Mouse (Mus musculus): ENCODE measurements at regions not wholly inside any gene's neighbourhood (a gene's known extent, or its start where the extent isn't known, plus 50 kb on each side); places are given as distances from the start of the nearest gene placed in this dataset.
A peak's percentile ranks its signal among the peaks of the same experiment; 100 is the strongest.

DNA sequence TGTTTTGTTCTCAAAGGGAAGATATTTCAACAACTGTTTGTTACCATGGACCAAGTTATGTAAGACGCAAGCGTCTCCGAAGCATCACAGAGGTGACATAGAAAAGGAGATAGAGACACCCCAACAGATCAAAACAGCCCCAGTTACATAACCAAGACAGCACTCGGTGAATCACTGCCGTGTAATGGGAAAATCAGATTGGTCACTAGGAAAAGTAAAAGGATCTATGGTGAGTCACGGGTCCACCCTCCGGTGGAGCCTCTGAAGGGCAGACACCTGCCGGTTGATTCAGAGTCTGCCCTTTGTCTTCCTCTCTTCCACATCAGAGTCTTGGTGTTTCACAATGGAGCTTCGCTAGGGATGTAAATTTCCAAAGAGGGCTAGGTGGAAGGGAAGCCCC, 62.9 kb upstream of the Odc1 start:
- Histone ChIP-seq H3K4me1 (ENCODE audit: control insufficient read depth, insufficient read depth, low read depth, low read length) (peaks cover 3% of the 10 kb centered on the region; the same call in 1 of the 2 replicates), H3K9me3 (ENCODE audit: control insufficient read depth, low read length) (no peaks in the 10 kb centered on the region), H3K27ac (ENCODE audit: low read depth, low read length) (no peak overlapping the region), H3K4me2 (ENCODE audit: low read length) (no peak overlapping the region), H3K27me3 (replicated peaks; ENCODE audit: control insufficient read depth, insufficient read depth, low read length) (no peaks in the 10 kb centered on the region), H3K9ac (ENCODE audit: low read depth, low read length) (no peak overlapping the region), H3K36me3 (ENCODE audit: control insufficient read depth, insufficient read depth, low read length) (no peaks in the 10 kb centered on the region), H3K4me3 (ENCODE audit: low read length) (no peak overlapping the region)
- WGBS = 92% methylated on average over 9 of the region's 9 CpGs
- ATAC-seq = no peak

DNA sequence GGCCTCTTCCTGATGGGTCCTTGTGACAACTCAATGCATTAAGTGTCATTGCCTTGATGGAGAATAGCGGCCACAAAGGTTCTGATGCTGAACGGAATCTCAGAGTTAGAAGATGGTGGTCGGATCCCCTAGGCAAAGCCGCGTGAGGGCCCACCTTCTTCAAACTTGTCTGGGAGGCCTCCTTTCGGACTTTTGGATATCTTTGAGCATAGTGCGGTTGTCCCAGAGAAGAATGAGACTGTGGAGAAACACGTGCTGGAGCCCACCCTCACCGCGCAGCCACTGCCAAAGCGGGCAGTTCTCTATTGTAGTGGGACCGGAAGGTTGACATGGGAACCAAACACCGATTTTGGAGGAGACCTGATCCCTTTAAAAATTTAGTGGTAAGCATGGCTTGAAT, 62.4 kb upstream of the Odc1 start:
- no peaks in the 10 kb centered on the region for H3K36me3 ChIP-seq (ENCODE audit: control insufficient read depth, insufficient read depth, low read length)
- no peaks in the 10 kb centered on the region for H3K27me3 ChIP-seq (replicated peaks; ENCODE audit: control insufficient read depth, insufficient read depth, low read length)
- WGBS = 93% methylated on average over 13 of the region's 13 CpGs
- H3K4me3 ChIP-seq (ENCODE audit: low read length) = no peak overlapping the region
- H3K9ac ChIP-seq (ENCODE audit: low read depth, low read length) = no peak overlapping the region
- no peak overlapping the region for H3K27ac ChIP-seq (ENCODE audit: low read depth, low read length)
- no peak for ATAC-seq
- no peaks in the 10 kb centered on the region for H3K9me3 ChIP-seq (ENCODE audit: control insufficient read depth, low read length)
- peaks cover 3% of the 10 kb centered on the region for H3K4me1 ChIP-seq (ENCODE audit: control insufficient read depth, insufficient read depth, low read depth, low read length)
- no peak overlapping the region for H3K4me2 ChIP-seq (ENCODE audit: low read length)

DNA sequence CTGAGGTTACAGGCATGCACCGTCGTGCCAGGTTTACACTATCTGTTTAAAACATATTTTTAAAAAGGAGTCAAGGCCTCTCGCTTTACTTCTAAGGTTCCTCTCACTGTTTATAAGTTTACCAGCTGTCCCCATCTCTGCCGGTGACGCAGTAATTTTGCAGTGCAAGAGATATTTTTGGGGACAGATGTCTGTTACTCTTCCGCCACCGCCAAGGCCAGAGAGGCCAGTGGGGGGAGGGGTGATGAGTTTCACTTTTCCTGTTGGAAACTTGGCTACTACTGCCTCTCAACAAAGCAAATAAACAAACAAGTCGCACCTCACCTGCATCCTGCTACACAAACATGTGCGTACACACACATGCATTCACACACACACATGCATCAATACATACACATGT, 60.1 kb upstream of the Odc1 start:
- no peak overlapping the region for H3K9ac ChIP-seq (ENCODE audit: low read depth, low read length)
- ATAC-seq = no peak

DNA sequence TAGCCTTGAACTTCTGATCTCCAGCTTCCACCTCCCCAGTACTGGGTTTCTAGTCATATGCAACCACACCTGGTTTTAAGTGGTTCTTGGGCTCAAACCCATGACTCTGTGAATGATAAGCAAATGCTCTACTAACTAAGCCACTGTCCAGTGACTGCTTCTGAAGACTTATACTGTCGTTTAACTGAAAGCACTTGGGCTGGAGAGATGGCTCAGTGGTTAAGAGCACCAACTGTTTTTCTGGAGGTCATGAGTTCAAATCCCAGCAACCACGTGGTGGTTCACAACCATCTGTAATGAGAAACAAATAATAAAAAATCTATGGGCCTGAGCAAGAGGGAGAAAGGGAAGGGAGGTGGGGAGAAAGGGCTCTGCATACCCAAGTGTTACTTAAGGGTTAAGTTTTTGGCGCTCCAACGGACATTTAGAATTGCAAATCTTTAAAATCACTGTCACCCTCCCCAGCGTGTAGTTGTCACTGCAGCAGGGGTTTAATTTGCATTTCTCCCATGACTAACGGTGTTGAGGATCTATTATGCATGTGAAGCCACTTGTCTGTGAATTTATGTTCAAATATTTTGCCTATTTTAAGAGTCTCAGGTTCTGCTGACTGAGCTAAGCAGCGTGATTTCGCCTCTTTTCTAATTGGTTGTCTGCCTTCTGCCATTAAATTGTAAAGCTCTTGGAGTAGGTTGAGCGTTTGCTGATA, 58.4 kb upstream of the Odc1 start:
- Histone ChIP-seq H3K36me3 (ENCODE audit: control insufficient read depth, insufficient read depth, low read length) (no peaks in the 10 kb centered on the region), H3K4me3 (ENCODE audit: low read length) (no peak overlapping the region), H3K4me2 (ENCODE audit: low read length) (0 out of 2 replicates have a peak overlapping the region, but pooled peaks have one; percentile 25), H3K27me3 (replicated peaks; ENCODE audit: control insufficient read depth, insufficient read depth, low read length) (no peaks in the 10 kb centered on the region), H3K9me3 (ENCODE audit: control insufficient read depth, low read length) (no peaks in the 10 kb centered on the region), H3K9ac (ENCODE audit: low read depth, low read length) (no peak overlapping the region), H3K27ac (ENCODE audit: low read depth, low read length) (no peak overlapping the region), H3K4me1 (ENCODE audit: control insufficient read depth, insufficient read depth, low read depth, low read length) (peaks cover 3% of the 10 kb centered on the region)
- 22% methylated on average over 9 of the region's 9 CpGs for WGBS
- ATAC-seq = peak; percentile 44

More for the DNA sequence above, 60.1 kb upstream of the Odc1 start:
- H3K36me3 ChIP-seq (ENCODE audit: control insufficient read depth, insufficient read depth, low read length) = no peaks in the 10 kb centered on the region
- H3K4me1 ChIP-seq (ENCODE audit: control insufficient read depth, insufficient read depth, low read depth, low read length) = peaks cover 3% of the 10 kb centered on the region
- H3K27me3 ChIP-seq (replicated peaks; ENCODE audit: control insufficient read depth, insufficient read depth, low read length) = no peaks in the 10 kb centered on the region
- no peak overlapping the region for H3K4me3 ChIP-seq (ENCODE audit: low read length)
- WGBS = 79% methylated on average over 9 of the region's 9 CpGs
- no peak overlapping the region for H3K4me2 ChIP-seq (ENCODE audit: low read length)
- no peaks in the 10 kb centered on the region for H3K9me3 ChIP-seq (ENCODE audit: control insufficient read depth, low read length)
- H3K27ac ChIP-seq (ENCODE audit: low read depth, low read length) = no peak overlapping the region

DNA sequence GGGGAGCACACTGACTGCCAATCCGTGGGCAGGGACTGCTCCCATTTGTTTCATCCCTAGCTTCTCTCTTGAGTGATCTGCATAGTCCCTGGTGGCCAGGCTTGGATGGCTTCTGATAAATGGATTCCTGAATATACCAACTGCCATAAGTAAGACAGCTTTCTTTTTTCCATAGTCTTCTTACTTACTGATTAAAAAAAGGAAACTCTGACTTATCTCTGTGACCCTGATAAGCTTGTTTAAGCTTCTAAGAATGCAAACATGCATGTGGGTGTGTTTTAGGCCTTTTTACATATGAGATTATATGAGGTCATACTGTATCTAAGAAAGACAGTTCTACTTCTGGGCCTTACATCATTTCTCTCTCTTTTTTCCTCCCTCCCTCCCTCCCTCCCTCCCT, 57.3 kb upstream of the Odc1 start:
- H3K9ac ChIP-seq (ENCODE audit: low read depth, low read length) = no peak overlapping the region
- peaks cover 3% of the 10 kb centered on the region for H3K4me1 ChIP-seq (ENCODE audit: control insufficient read depth, insufficient read depth, low read depth, low read length)
- no peaks in the 10 kb centered on the region for H3K27me3 ChIP-seq (replicated peaks; ENCODE audit: control insufficient read depth, insufficient read depth, low read length)
- no peak overlapping the region for H3K27ac ChIP-seq (ENCODE audit: low read depth, low read length)
- 11% methylated on average over 1 of the region's 1 CpGs for WGBS
- no peaks in the 10 kb centered on the region for H3K36me3 ChIP-seq (ENCODE audit: control insufficient read depth, insufficient read depth, low read length)
- H3K4me2 ChIP-seq (ENCODE audit: low read length) = no peak overlapping the region
- no peaks in the 10 kb centered on the region for H3K9me3 ChIP-seq (ENCODE audit: control insufficient read depth, low read length)
- no peak overlapping the region for H3K4me3 ChIP-seq (ENCODE audit: low read length)
- no peak for ATAC-seq

DNA sequence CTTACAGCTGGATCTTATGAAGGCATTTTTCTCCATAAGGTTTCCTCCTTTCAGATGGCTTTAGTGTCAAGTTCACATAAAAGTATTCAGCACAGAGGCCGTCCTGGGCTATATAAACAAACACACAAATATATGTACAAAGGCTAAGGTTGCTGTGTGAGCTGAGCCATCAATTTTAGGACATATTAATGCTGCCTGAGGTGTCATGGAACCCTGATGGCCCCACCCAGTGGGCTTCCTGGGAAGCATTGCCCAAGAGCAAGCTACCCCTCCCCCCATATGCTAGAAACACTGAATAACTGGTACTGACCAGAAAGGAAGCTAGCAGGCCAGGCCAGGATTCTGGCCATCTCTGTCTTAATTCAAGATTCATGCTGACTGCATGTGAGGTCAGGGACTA, 56.4 kb upstream of the Odc1 start:
- Histone ChIP-seq H3K36me3 (ENCODE audit: control insufficient read depth, insufficient read depth, low read length) (no peaks in the 10 kb centered on the region), H3K9ac (ENCODE audit: low read depth, low read length) (no peak overlapping the region), H3K4me2 (ENCODE audit: low read length) (no peak overlapping the region), H3K27me3 (replicated peaks; ENCODE audit: control insufficient read depth, insufficient read depth, low read length) (no peaks in the 10 kb centered on the region), H3K9me3 (ENCODE audit: control insufficient read depth, low read length) (no peaks in the 10 kb centered on the region), H3K4me1 (ENCODE audit: control insufficient read depth, insufficient read depth, low read depth, low read length) (peaks cover 3% of the 10 kb centered on the region), H3K4me3 (ENCODE audit: low read length) (no peak overlapping the region), H3K27ac (ENCODE audit: low read depth, low read length) (no peak overlapping the region)
- ATAC-seq = no peak
- 70% methylated on average over 1 of the region's 1 CpGs for WGBS

DNA sequence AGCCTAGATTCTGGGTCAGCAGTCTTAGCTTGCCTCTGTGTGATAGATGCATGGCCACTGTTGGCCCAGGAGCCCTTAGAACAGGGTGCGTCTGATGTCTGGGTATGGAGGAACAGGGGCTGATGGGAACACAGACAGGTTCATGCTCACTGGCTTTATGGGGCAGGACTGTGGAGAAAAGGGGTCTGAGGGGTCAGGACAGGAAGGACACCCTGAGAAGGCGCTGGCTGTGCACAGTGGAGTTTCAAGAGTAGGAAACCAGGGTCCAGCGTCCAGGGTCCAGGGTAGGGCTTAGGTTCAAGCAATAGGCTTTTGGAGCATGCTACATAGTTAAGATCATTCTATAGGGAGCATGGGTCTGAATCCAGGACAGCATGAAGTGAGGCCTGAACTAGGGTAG, 54.6 kb upstream of the Odc1 start:
- Histone ChIP-seq H3K27me3 (replicated peaks; ENCODE audit: control insufficient read depth, insufficient read depth, low read length) (no peaks in the 10 kb centered on the region), H3K4me3 (ENCODE audit: low read length) (no peak overlapping the region), H3K4me1 (ENCODE audit: control insufficient read depth, insufficient read depth, low read depth, low read length) (peaks cover 3% of the 10 kb centered on the region), H3K4me2 (ENCODE audit: low read length) (no peak overlapping the region), H3K36me3 (ENCODE audit: control insufficient read depth, insufficient read depth, low read length) (no peaks in the 10 kb centered on the region), H3K27ac (ENCODE audit: low read depth, low read length) (no peak overlapping the region), H3K9ac (ENCODE audit: low read depth, low read length) (no peak overlapping the region), H3K9me3 (ENCODE audit: control insufficient read depth, low read length) (no peaks in the 10 kb centered on the region)
- no peak for ATAC-seq
- 94% methylated on average over 3 of the region's 3 CpGs for WGBS

DNA sequence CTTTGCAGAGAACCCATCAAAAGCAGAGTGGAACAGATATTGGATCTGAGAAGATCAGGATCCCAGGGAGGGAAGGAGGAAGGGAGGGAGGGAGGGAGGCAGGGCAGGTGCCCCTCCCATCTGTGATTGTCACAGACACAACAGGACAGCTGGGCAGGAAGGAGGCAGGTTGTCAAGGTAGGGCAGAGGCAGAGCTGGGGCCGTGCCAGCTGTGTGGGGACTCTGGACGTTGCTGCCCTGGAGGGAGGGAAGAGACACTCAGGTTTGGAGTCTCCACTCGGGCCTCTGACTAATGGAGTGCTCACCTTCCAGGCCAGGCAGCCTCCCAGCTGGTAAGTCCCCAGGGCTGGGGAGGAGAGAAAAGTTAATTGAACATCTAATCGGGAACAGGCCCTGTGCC, 52.0 kb upstream of the Odc1 start:
- 74% methylated on average over 4 of the region's 4 CpGs for WGBS
- H3K9ac ChIP-seq (ENCODE audit: low read depth, low read length) = no peak overlapping the region
- no peak for ATAC-seq
- no peaks in the 10 kb centered on the region for H3K27me3 ChIP-seq (replicated peaks; ENCODE audit: control insufficient read depth, insufficient read depth, low read length)
- no peaks in the 10 kb centered on the region for H3K4me1 ChIP-seq (ENCODE audit: control insufficient read depth, insufficient read depth, low read depth, low read length)
- H3K27ac ChIP-seq (ENCODE audit: low read depth, low read length) = no peak overlapping the region
- H3K9me3 ChIP-seq (ENCODE audit: control insufficient read depth, low read length) = no peaks in the 10 kb centered on the region
- H3K36me3 ChIP-seq (ENCODE audit: control insufficient read depth, insufficient read depth, low read length) = no peaks in the 10 kb centered on the region
- H3K4me2 ChIP-seq (ENCODE audit: low read length) = no peak overlapping the region
- H3K4me3 ChIP-seq (ENCODE audit: low read length) = no peak overlapping the region

DNA sequence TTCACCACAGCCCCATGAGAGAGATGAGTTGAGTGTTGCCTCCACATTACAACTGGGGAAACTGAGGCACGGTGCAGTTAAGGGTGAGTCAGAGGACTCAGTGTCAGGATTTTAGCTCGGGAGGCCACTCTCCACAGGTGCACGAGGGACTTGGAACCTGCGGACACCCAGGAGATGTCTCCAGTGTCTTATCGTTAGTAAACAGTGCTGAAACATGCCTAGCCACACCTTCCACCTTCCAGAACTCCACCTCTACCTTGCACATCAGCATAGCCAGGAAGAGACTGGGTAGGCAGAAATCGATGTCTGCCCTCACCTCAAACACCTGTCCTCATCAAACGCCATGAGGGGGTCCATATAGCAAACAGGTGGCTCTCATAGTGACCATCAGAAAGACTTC, 51.5 kb upstream of the Odc1 start:
- no peak overlapping the region for H3K4me2 ChIP-seq (ENCODE audit: low read length)
- WGBS = 89% methylated on average over 7 of the region's 7 CpGs
- H3K27ac ChIP-seq (ENCODE audit: low read depth, low read length) = no peak overlapping the region
- no peaks in the 10 kb centered on the region for H3K27me3 ChIP-seq (replicated peaks; ENCODE audit: control insufficient read depth, insufficient read depth, low read length)
- no peak for ATAC-seq
- no peaks in the 10 kb centered on the region for H3K9me3 ChIP-seq (ENCODE audit: control insufficient read depth, low read length)
- no peak overlapping the region for H3K9ac ChIP-seq (ENCODE audit: low read depth, low read length)
- H3K4me1 ChIP-seq (ENCODE audit: control insufficient read depth, insufficient read depth, low read depth, low read length) = no peaks in the 10 kb centered on the region
- no peak overlapping the region for H3K4me3 ChIP-seq (ENCODE audit: low read length)
- no peaks in the 10 kb centered on the region for H3K36me3 ChIP-seq (ENCODE audit: control insufficient read depth, insufficient read depth, low read length)

DNA sequence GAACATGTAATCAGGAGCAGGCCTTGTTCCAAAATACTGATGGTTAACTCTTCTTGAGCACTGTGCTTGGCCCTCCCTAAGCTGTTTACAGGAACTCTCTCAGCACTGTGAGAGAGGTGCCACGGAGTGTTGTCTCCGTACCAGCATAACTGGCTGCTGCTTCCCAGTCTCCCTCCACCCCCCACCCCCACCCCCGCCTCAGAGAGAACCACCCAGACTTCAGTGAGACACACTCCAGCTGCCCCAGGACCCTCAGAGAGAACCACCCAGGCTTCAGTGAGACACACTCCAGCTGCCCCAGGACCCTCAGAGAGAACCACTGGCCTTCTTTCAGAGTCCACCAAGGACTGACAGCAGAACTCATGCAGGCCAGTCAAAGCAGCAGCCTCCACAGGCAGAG, 50.8 kb upstream of the Odc1 start:
- H3K9ac ChIP-seq (ENCODE audit: low read depth, low read length) = no peak overlapping the region
- H3K27ac ChIP-seq (ENCODE audit: low read depth, low read length) = no peak overlapping the region
- H3K4me3 ChIP-seq (ENCODE audit: low read length) = no peak overlapping the region
- ATAC-seq = no peak
- H3K4me2 ChIP-seq (ENCODE audit: low read length) = no peak overlapping the region
- no peaks in the 10 kb centered on the region for H3K9me3 ChIP-seq (ENCODE audit: control insufficient read depth, low read length)
- H3K27me3 ChIP-seq (replicated peaks; ENCODE audit: control insufficient read depth, insufficient read depth, low read length) = no peaks in the 10 kb centered on the region
- H3K36me3 ChIP-seq (ENCODE audit: control insufficient read depth, insufficient read depth, low read length) = no peaks in the 10 kb centered on the region
- no peaks in the 10 kb centered on the region for H3K4me1 ChIP-seq (ENCODE audit: control insufficient read depth, insufficient read depth, low read depth, low read length)
- WGBS = 46% methylated on average over 3 of the region's 3 CpGs

Measured in hindbrain, embryonic 16.5 days (tissue).